Mouse (Mus musculus) megakaryocyte, embryonic 14.5 days (primary cell): ENCODE data around the gene Hoxa3.

Experiments
- FLI1 ChIP-seq: IDR thresholded peaks from 2 replicates; pipeline ENCODE4 v1.6.1; 2012; ENCODE audit warnings: low read length, inconsistent platforms, mixed read lengths
- GATA1 ChIP-seq: IDR thresholded peaks from 3 replicates; pipeline ENCODE4 v1.6.1; 2012; ENCODE audit warnings: mixed read lengths, low read length, inconsistent platforms, borderline replicate concordance

GRCm38 (mm10) chr6:52240389-52241000 lies 27.4 kb upstream of the Hoxa3 start, which contains the start of gene Hoxa10:
- TF ChIP-seq GATA1: no peak
- TF ChIP-seq FLI1: no peak
